Mouse (Mus musculus) ES-E14 (cell line): Measurements from ENCODE around the gene Gnb1. TPM values are rescaled to one million over a fixed set of nuclear protein-coding genes. Genes with fewer than 3 reads are reported as not detected.

Experiments
- DNase-seq: peaks from one replicate; pipeline ENCODE4 v3.0.0-alpha.2; 2013; ENCODE audit warnings: low read depth, low spot score
- H3K27ac ChIP-seq: 2 replicates; pipeline ENCODE4 v1.5.1; 2012; ENCODE audit warnings: low read depth, mild to moderate bottlenecking, low read length, moderate library complexity, mixed read lengths; ENCODE audit not compliant: poor library complexity, insufficient read depth, severe bottlenecking
- H3K36me3 ChIP-seq: 2 replicates; pipeline ENCODE4 v1.6.1; 2012; ENCODE audit warnings: mild to moderate bottlenecking, low read length, moderate library complexity, mixed read lengths; ENCODE audit not compliant: control insufficient read depth, poor library complexity, insufficient read depth, severe bottlenecking
- H3K4me1 ChIP-seq, 2 experiments: fragments of 150-350 bp in 1 of 2; sonication (generic) in 1 of 2; 2 replicates each; pipeline ENCODE4 v1.6.1; 2012; ENCODE audit warnings: low read length in 2 of 2, mild to moderate bottlenecking in 1 of 2, mixed read lengths in 1 of 2; ENCODE audit not compliant: control insufficient read depth in 2 of 2, insufficient read depth in 2 of 2, poor library complexity in 1 of 2
- H3K4me3 ChIP-seq, 2 experiments: fragments of 150-350 bp in 1 of 2; sonication (generic) in 1 of 2; 2 replicates each; pipeline ENCODE4 v1.5.1; 2012; ENCODE audit warnings: low read length in 2 of 2, low read depth in 1 of 2, mild to moderate bottlenecking in 1 of 2, mixed read lengths in 1 of 2; ENCODE audit not compliant: insufficient read depth in 1 of 2, poor library complexity in 1 of 2, severe bottlenecking in 1 of 2
- H3K9ac ChIP-seq: 2 replicates; pipeline ENCODE4 v1.6.1; 2012; ENCODE audit warnings: low read depth, mild to moderate bottlenecking, low read length, mixed read lengths; ENCODE audit not compliant: poor library complexity, insufficient read depth, severe bottlenecking
- H3K9me3 ChIP-seq: fragments of 150-350 bp; sonication (generic); 2 replicates; pipeline ENCODE4 v1.6.1; 2012; ENCODE audit warnings: low read depth, mild to moderate bottlenecking, low read length; ENCODE audit not compliant: control insufficient read depth, insufficient read depth
- CHD2 ChIP-seq: IDR thresholded peaks from 2 replicates; pipeline ENCODE4 v1.6.1; 2014; ENCODE audit warnings: mild to moderate bottlenecking, low read depth, low read length, inconsistent platforms
- HCFC1 ChIP-seq: IDR thresholded peaks from 2 replicates; pipeline ENCODE4 v1.6.1; 2012; ENCODE audit warnings: low read length, inconsistent platforms, borderline replicate concordance; ENCODE audit not compliant: insufficient read depth
- MAFK ChIP-seq: IDR thresholded peaks from 2 replicates; pipeline ENCODE4 v1.6.1; 2014; ENCODE audit warnings: mild to moderate bottlenecking, low read depth, low read length, inconsistent platforms; ENCODE audit not compliant: insufficient read depth
- ZC3H11A ChIP-seq: IDR thresholded peaks from 2 replicates; pipeline ENCODE4 v1.6.1; 2012; ENCODE audit warnings: low read depth, mild to moderate bottlenecking, inconsistent platforms, low read length, borderline replicate concordance
- ZNF384 ChIP-seq: IDR thresholded peaks from 2 replicates; pipeline ENCODE4 v1.6.1; 2012; ENCODE audit warnings: low read depth, low read length, inconsistent platforms
- in situ Hi-C, 2 experiments: fragments of 600-800 bp; cut with MboI; formaldehyde crosslinking; loops; one replicate each; pipeline ENCODE4 v1.15.1; 2025; ENCODE audit warnings: low sequenced_read_pairs in 2 of 2, inconsistent platforms in 1 of 2; ENCODE audit not compliant: unreplicated experiment in 2 of 2
- total RNA-seq: library from RNA; depleted of rRNA; stranded (reverse); fragments of 300-350 nt; gene quantifications from 2 replicates; pipeline ENCODE4 v1.2.3, GENCODE M21; 2012

The Gnb1 gene
- total RNA-seq, 1 experiment: 156 TPM

DNA sequence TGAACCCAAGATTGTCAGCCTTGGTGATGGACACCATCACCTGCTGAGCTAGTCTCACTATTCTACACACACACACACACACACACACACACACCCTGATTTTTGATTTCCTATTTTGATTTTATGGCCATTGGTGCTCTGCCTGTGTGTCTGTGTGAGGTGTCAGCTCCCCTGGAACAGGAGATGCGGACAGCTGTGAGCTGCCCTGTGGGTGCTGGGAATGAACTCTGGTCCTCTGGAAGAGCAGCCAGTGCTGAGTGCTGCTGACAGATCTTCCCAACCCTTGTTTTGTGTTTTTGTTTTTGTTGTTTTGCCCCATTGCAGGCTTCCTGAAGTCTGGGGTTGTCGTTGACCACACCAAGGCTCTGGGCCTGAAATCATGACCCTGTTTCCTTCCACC is 82.0 kb downstream of the Gnb1 start:
- Histone ChIP-seq H3K9ac (no peak overlapping the region), H3K27ac (no peak overlapping the region), H3K9me3 (no peaks in the 10 kb centered on the region), H3K36me3 (peaks cover 11% of the 10 kb centered on the region), H3K4me3 (no peak overlapping the region), H3K4me1 (peaks cover 4 to 16% of the 10 kb centered on the region in 2 experiments; a peak in 3 of 4 replicates)
- TF ChIP-seq HCFC1 (no peak), CHD2 (no peak), MAFK (no peak), ZC3H11A (no peak), ZNF384 (no peak)
- in situ Hi-C loops: no loop called here
- no peak for DNase-seq

DNA sequence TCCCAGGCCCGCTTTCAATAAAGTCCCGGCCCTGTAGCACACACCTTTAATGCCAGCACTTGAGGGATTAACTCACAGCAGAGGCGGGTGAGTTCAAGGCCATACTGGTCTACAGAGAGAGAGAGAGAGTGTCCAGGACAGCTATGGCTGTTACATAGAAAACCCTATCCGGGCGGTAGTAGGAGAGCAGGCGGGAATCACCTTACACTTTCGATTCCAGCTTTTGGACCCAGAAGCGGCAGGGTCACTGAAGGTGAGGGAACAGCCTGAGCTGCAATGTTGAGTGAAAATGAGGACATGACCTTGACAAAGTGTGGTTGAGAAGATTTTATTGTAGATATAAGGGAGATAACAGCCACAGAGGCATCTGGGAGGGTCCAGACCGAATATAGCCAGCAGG is 82.7 kb downstream of the Gnb1 start:
- TF ChIP-seq ZNF384 (no peak), ZC3H11A (no peak), MAFK (no peak), CHD2 (no peak), HCFC1 (no peak)
- no peak overlapping the region for H3K9ac ChIP-seq
- H3K4me1 ChIP-seq: peaks cover 4 to 16% of the 10 kb centered on the region in 2 experiments; a peak in 3 of 4 replicates
- no peaks in the 10 kb centered on the region for H3K9me3 ChIP-seq
- no peak for DNase-seq
- H3K4me3 ChIP-seq: no peak overlapping the region
- no peak overlapping the region for H3K27ac ChIP-seq
- in situ Hi-C loops: no loop called here
- peaks cover 12% of the 10 kb centered on the region for H3K36me3 ChIP-seq

DNA sequence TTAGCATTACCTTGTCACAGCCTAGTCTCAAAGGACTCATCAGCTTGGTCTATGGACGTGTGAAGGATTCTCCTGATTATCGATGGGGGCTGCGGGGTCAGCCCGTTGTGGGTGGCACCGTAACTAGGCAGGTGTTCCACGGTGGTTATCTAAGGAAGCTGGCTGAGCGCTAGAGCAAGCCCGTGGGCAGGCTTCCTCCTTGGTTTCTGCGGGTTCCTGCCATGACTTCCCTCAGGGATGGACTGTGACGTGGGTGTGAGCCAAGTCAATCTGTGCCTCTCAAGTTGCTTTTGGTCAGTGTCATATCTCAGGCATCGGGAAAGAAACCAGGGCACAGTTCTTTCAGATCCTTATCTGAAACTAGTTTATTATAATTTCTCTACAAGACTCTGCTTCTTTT is 83.8 kb downstream of the Gnb1 start:
- H3K4me3 ChIP-seq: no peak overlapping the region
- TF ChIP-seq CHD2 (no peak), MAFK (no peak), ZC3H11A (no peak), ZNF384 (no peak), HCFC1 (no peak)
- no peak overlapping the region for H3K9ac ChIP-seq
- H3K27ac ChIP-seq: no peak overlapping the region
- H3K36me3 ChIP-seq: peaks cover 17% of the 10 kb centered on the region
- DNase-seq: no peak
- H3K4me1 ChIP-seq: peaks cover 4 to 15% of the 10 kb centered on the region in 2 experiments; a peak in 3 of 4 replicates
- in situ Hi-C loops: no loop called here
- no peaks in the 10 kb centered on the region for H3K9me3 ChIP-seq

DNA sequence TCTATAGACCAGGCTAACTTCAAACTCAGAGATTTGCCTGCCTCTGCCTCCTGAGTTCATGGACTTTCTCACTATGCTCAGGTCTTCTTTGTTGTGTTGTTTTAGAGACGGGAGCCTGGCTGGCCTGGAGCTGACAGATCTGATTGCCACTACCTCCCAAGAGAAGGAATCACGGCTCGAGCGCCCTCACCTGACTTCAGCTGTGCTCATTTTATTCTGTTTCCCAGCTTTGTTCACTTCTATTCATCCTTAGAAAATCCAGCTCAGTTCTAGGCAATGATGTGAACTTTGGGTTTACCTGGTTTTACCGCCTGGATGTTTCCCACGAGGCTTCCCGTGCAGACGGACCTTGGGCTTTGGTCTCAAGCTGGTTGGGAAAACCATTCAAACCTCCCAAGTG is 84.4 kb downstream of the Gnb1 start:
- in situ Hi-C loops: no loop called here

DNA sequence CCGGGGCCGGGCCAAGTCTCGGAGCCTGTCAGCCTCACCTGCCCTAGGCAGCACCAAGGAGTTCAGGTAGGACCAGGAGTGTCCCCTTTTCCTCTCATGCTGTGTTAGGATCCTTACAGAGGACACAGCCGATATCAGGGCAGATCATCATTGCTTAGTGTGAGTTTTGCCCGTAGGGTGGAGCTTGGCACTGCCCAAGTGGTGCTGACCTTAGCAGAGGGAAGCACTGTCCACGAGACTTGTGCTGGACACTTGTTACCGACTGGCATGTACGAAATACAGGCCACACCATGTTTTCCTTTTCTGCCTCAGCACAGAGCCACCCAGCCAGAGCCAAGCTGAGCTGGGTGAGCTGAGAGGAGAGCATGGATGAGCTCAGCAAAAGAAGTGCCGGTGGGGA is 86.0 kb downstream of the Gnb1 start:
- no peak overlapping the region for H3K27ac ChIP-seq
- H3K4me3 ChIP-seq: no peak overlapping the region
- in situ Hi-C loops: no loop called here
- no peak overlapping the region for H3K9ac ChIP-seq
- H3K4me1 ChIP-seq: peaks cover 3 to 8% of the 10 kb centered on the region in 2 experiments; a peak in 3 of 4 replicates
- H3K9me3 ChIP-seq: no peaks in the 10 kb centered on the region
- DNase-seq: no peak
- no peak for TF ChIP-seq CHD2
- no peak for TF ChIP-seq HCFC1
- no peak for TF ChIP-seq ZNF384
- no peak for TF ChIP-seq MAFK
- no peak for TF ChIP-seq ZC3H11A
- peaks cover 21% of the 10 kb centered on the region for H3K36me3 ChIP-seq

More for the DNA sequence above, 84.4 kb downstream of the Gnb1 start:
- no peak for DNase-seq
- peaks cover 17% of the 10 kb centered on the region for H3K36me3 ChIP-seq
- no peak overlapping the region for H3K27ac ChIP-seq
- H3K4me3 ChIP-seq: no peak overlapping the region
- peaks cover 4 to 14% of the 10 kb centered on the region in 2 experiments; a peak in 3 of 4 replicates for H3K4me1 ChIP-seq
- TF ChIP-seq ZNF384 (no peak), HCFC1 (no peak), CHD2 (no peak), MAFK (no peak), ZC3H11A (no peak)
- no peak overlapping the region for H3K9ac ChIP-seq
- H3K9me3 ChIP-seq: no peaks in the 10 kb centered on the region
